Mouse (Mus musculus) ovary, adult 2 months (tissue): ENCODE results near the gene Racgap1. TPM values are rescaled to one million over a fixed set of nuclear protein-coding genes. Genes with fewer than 3 reads are reported as not detected.

ENCODE experiments used
- polyA plus RNA-seq: library from polyadenylated mRNA; depleted of rRNA; stranded (reverse); fragments of >200 nt; gene quantifications from 2 replicates; pipeline ENCODE4 v1.2.3, GENCODE M21; 2012; rRNA removed

The Racgap1 gene
- polyA plus RNA-seq: 16.8 and 27.9 TPM in 2 replicates

GRCm38 (mm10) chr15:99651163-99651872, at the start of gene Racgap1:
Gene Racgap1 (minus strand): TSS chr15:99651656.

GRCm38 (mm10) chr15:99670154-99670821, 18.8 kb upstream of the Racgap1 start, which contains the start of gene Asic1:
Gene Asic1 (plus strand): TSS chr15:99670368.

GRCm38 (mm10) chr15:99600986-99601822, 50.3 kb downstream of the Racgap1 start, which contains the start of gene Aqp6:
Gene Aqp6 (plus strand): TSS chr15:99601400.

GRCm38 (mm10) chr15:99590429-99591084, 60.9 kb downstream of the Racgap1 start, which contains the start of gene Aqp5:
Gene Aqp5 (plus strand): TSS chr15:99590782.

GRCm38 (mm10) chr15:99578802-99579485, 72.5 kb downstream of the Racgap1 start, which contains the start of gene Aqp2:
Gene Aqp2 (plus strand): TSS chr15:99579055.

Other genes with a start within 250 kb of the Racgap1 start
- gene Nckap5l, start 193.9 kb downstream of the Racgap1 start, polyA plus RNA-seq: 24.5 and 25.3 TPM in 2 replicates
- gene Bcdin3d, start 176.9 kb downstream of the Racgap1 start, polyA plus RNA-seq: 5.3 and 6.0 TPM in 2 replicates
- gene Faim2, start 123.5 kb downstream of the Racgap1 start, polyA plus RNA-seq: 1.7 and 2.3 TPM in 2 replicates
- gene Aqp2, start 72.6 kb downstream of the Racgap1 start, polyA plus RNA-seq: 15.8 and 22.1 TPM in 2 replicates
- 38.8 and 58.0 TPM in 2 replicates for gene Aqp5, start 60.9 kb downstream of the Racgap1 start, polyA plus RNA-seq
- gene Aqp6, start 50.3 kb downstream of the Racgap1 start, polyA plus RNA-seq: 0.17 and 0.28 TPM in 2 replicates
- gene Asic1, start 18.7 kb upstream of the Racgap1 start, polyA plus RNA-seq: 0.25 and 0.37 TPM in 2 replicates
- 63.3 and 72.6 TPM in 2 replicates for gene Smarcd1, start 50.5 kb upstream of the Racgap1 start, polyA plus RNA-seq
- gene Gm17349, start 53.8 kb upstream of the Racgap1 start, polyA plus RNA-seq: 2.3 TPM in 1 of 2 replicates, not detected in the other
- gene Gpd1, start 65.9 kb upstream of the Racgap1 start, polyA plus RNA-seq: 60.3 and 69.7 TPM in 2 replicates
- 410 and 417 TPM in 2 replicates for gene Cox14, start 74.0 kb upstream of the Racgap1 start, polyA plus RNA-seq
- 47.9 and 56.3 TPM in 2 replicates for gene Cers5, start 121.2 kb upstream of the Racgap1 start, polyA plus RNA-seq
- gene Lima1, start 223.8 kb upstream of the Racgap1 start, polyA plus RNA-seq: 15.8 and 19.7 TPM in 2 replicates